Mouse (Mus musculus): ENCODE data around the gene Srgn.
A peak's percentile ranks its signal among the peaks of the same experiment; 100 is the strongest.
"Not testable (repeated sequence)": the region's sequence is repeated elsewhere in the genome, so short reads cannot be mapped to it uniquely, and the experiment has no call there.

Srgn gene

DNA sequence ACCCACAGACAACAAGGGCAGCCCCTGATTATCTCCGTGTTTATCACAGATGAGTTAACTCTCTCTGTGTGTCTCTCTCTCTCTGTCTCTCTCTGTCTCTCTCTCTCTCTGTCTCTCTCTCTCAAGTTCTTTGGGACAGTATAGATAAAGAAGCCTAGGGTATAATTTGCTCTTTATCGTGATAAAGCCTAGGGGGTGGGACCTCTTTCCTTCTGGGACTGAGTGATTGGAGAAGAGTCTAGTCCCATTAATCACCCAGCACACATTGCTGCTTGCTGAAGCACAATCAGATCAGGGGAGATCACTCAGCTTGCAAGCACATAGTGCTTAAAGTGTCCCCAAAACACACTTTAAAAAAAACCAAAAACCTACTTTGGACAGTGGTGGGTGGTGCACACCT, 6.3 kb downstream of the Srgn start:
- no peak for DNase-seq

DNA sequence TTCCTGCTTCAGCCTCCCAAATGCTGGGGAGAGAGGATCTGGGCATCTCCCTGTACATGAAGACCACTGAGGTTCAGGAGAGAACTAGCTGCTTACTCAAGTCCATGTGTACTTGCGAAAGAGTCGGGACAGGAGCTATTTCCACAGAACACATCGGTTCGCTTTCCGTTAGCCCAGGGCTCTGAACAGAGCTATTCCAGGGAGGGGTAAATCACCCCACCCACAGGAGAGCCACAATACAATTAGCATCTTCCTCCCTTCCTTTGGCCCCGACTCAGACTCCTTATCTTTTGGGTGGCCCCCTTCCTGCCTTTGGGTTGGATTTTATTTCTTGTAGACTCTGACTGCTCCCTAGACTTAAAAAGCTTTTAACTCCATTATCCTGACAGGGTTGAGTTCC, 9.7 kb downstream of the Srgn start:
- no peak for DNase-seq

DNA sequence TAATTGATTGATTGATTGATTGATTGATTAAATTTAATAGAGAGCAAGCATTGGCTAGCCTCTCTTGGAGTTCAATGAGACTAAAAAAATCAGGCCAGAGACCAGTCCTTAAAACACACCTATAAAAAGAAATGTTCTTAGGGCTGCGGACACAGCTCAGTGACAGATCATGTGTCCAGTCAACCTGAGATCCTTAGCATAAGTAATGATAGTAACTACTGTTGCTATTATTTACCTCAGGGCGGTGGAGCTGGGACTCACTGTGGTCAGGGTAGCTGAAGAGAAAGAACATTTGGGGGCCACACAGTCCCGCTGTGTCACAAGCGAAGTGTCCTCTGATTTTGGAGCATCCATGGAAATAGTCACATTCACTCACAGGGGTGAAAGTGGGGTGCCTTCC, 14.4 kb downstream of the Srgn start:
- no peak for DNase-seq

DNA sequence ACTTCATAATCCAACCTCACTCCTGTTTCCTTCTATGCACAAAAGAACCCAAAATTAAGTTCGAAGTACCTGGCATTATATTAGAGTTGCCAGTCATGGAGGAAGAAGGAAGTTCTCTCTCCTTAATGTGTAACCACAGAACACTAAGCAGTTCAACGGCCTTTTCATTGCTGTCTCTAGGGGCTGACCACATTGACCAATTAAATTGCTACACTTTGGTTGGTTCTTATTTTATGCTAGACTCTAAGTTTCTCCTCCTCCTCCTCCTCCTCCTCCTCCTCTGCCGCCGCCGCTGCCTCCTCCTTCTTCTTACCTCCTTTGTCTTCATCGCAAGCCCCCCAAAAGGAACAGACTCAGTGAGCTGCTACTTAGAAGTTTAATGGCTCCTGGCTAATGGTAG, 15.7 kb downstream of the Srgn start:
- DNase-seq = no peak

DNA sequence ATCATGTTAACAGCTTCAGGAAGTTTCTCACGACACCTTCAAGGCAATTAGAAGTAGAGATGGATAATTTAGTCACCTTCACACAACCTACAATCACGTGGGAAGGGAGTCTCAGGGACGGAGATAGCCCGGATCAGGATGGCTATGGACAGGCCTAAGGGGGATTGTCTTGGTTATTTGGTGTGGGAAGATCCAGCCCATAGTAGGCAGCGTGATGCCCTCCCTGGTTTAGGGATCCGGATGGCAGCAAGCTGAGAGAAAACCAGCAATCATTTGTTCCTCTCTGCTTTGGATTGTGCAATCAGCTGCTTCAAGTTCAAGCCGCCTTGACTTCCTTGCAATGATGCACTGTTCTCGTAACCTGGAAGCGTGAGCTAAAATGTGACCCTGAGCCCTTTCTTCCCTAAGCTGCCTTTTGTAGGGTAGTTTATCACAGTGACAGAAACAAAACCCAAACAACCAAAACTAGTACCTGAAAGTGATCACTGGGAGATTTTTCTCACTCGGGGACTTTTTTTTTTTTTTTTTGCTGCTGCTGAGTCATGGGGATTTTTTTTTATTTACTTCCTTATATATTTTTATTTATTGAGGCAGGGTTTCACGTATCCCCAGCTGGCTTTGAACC, 18.1 kb downstream of the Srgn start:
- DNase-seq = no peak

DNA sequence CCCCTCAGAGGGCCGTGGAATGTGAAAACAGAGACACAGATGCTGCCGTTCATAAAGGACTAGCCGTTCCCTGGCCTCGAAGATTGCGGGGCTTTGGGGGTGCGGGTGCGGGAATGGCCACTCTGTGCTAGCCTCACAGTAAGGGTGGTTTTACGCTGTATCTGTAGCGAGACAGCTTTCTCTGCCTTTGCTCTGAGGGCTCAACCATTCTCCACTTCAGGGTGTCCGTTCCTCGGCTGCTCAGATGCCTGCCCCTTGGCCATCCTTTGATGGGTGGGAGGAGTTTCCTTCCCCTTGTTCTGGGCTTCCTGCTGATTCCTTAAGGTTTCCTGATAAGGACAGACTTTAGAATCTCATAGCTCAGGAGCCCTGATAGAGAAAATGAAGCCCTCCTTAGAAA, 18.8 kb downstream of the Srgn start:
- no peak for DNase-seq

DNA sequence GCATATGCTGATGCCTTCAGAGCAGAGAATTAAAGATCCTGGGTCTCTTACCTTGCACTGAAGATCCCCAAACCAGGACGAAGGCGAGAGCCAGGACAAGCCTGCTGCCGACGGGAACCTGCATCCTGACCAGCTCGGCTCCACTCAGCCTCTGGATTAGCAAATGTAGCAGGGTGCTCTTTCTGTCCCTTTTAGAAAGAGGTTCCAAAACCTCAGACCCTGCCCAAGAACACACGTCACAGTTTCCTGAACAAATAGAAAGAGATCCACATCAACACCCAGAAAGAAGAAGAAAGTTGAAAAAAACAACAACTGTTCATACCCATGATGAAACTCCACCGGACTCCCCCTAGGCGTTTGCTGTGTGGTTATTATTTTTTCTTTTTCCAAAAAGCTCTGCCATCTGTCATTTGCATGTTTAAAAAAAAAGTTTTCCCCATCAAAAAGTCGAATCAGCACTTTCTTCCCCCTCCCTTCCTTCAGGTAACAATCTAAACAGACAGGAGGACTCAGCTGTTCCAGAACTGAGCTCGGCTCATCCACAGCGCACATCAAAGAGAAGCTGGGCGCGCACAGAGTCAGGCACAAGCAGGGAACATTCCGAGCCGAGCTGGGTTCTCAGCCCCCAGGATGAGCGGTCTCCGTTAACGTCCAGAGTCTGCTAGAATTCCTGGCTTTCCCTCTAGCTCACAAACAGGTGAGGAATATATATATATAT, 19.5 kb downstream of the Srgn start:
- DNase-seq = no peak

DNA sequence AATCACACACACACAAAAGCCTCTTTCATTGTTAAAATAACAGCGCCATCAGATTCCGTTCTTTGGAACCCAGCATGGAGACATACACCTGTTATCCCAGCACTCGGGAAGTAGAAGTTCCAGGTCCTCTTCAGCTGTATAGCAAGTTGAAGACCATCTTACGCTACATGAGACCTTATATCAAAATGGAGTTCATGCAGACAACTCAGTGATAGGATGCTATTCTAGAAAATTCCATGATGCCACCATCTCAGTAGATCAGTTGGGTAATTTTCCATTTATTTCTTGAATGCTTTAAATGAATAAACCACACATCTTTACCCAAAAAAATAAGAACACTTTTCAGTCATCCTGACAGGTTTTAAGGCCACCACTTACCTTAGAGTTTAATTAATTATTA, 20.2 kb downstream of the Srgn start:
- no peak for DNase-seq

DNA sequence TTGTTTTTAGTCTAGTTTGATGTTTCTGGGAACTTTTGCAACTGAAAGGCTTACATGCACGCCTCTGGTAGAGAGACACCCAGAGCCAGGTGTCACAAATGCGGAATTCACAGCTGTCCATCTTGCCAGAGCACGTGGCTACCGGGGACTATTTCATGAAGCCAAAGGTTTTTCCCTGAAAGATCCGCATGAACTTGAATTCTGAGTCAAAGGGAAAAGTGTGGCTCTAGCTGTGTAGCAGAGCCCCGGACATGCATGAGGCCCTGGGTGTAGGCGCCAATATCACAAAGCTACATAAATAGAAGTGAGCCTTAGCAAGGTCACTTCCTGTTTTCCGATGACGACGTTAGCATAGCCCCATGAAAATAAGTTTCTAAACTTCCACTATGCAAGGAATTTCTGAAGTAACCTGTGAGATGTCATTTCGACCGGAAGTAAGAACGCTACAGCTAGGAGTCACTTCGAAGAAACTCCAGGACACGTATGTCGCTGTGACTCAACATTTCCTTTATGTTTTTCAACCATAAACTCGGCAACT, 21.2 kb downstream of the Srgn start:
- no peak for DNase-seq

DNA sequence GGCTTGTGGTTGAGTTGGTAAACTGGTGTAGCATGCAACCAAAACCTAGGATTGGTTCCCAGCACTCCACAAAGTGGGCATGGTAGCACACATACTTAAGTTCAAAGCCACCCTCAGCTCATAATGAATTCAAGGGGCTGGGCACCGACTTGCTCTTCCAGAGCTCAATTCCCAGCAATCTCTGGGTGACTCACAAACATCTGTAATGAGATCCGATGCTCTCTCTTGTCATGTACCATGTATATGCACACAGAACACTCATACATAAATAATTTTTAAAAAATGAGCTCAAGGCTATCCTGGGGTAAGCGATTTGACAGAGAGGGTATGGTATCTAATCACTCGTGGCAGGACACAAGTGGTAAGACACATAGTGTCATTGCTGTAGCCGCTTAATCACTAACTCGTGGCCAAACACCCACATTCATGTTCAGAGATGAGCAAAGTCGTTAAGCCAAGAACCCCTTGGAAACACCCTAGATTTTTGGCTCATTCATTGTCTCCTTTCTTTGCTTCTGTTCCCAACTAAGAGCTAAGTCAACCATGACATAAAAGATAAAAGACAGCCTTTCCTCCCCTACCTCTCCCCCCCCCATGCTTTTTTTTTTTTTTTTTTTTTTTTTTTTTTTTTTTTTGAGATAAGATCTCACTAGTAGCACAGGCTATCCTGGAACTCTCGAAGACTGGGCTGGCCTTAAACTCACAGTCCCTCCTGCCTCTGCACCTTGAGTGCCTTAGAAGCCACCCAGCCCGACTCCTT, 21.8 kb downstream of the Srgn start:
- DNase-seq = no peak

DNA sequence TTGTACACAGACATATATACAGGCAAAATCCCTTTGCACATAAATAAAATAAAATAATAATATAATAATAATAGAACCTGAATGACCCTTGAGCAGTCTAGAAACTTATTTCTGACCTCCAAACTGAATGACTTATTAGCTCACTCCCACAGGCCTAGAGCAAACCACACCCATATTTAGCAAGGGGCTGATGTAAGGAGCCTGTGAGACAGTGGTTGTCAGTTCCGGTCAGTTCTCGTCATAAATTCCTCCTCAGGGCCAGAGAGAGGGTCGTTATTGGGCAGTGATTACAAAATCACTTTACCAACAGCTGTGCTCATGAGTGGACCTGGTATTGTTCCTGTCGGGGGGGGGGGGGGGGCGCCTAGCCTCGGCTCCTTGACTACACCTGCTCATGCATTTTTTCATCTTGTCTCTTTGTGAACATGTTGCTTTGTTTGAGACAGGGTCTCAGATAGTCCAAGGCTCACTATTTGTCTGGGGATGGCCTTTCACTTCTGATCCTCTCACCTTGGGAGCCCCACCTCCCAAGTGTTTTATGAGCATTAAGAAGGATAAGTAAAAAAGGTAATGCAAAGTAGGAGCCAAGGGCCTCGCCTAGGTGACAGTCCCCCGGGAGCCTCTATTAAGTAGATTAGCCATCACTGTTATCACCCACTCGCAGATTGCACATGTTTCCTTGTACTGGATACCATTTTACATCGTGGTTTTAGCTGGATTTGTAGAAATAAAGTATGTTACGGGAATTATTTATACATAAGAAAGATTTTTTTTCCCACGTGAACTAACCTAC, 23.2 kb downstream of the Srgn start:
- no peak for DNase-seq

DNA sequence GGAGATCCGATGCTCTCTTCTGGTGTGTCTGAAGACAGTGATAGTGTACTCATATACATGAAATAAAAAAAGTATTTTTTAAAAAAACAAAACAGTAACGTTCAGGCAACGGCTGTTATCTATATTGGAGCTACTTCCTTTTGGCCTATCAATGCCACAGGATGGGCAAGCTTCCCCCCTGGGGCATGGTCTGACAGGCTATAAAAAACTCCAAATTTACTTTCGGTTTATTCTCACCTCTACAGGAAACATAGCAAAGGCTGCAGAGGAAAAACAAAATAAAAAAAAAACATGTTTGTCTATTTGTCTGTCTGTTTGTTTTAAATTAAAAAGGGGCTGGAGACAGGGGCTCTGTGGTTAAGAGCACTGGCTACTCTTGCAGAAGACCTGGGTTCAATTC, 23.9 kb downstream of the Srgn start:
- no peak for DNase-seq

DNA sequence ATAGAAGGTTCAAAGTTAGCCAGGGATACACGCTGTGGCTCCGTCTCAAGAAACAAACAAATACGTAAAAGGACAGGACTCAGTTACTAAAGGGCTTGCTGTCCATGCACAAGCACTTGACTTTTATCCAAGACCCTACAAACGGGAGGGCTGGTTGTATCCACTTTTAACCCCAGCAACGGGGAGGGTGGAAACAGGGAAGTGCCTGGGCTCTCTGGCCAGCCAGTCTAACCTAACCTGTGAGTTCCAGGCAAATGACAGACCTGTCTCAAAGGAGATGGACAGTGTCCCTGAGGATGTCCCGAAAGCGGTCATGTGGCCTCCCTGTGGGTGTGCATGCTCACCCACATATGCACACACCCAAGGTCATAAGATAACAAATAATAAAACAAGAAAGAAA, 25.3 kb downstream of the Srgn start:
- DNase-seq = no peak

DNA sequence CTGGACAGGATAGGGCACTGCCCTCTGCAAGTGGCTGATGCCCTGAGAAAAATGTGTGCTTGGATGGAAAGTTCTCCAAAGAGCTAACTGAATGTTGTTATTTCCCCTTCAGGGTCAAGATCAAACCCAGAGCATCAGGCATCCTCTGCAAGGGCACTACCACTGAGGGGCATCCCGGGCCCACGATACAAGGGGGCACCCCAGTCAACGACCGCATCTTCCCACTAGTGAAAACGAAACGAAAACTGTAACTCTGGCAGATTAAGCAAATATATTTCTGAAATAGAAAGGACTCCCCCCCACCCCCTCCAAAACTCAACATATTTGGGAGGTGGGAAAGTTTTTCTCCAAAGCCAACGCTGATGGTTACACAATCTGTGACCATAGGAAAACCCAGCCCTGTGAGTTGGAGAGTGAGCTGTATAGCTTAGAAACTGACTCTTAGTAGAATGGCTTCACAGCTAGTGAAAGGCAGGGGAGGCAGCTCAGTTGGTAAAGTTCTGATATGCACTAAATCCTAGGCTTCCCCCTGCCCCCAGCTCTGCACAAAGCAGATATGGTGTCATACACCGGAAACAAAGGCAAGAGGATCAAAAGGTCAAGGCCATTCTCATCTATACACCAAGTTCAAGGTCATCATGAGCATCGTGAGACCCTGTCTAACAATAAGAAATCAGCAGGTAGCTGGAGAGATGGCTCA, 26.2 kb downstream of the Srgn start:
- DNase-seq = no peak

DNA sequence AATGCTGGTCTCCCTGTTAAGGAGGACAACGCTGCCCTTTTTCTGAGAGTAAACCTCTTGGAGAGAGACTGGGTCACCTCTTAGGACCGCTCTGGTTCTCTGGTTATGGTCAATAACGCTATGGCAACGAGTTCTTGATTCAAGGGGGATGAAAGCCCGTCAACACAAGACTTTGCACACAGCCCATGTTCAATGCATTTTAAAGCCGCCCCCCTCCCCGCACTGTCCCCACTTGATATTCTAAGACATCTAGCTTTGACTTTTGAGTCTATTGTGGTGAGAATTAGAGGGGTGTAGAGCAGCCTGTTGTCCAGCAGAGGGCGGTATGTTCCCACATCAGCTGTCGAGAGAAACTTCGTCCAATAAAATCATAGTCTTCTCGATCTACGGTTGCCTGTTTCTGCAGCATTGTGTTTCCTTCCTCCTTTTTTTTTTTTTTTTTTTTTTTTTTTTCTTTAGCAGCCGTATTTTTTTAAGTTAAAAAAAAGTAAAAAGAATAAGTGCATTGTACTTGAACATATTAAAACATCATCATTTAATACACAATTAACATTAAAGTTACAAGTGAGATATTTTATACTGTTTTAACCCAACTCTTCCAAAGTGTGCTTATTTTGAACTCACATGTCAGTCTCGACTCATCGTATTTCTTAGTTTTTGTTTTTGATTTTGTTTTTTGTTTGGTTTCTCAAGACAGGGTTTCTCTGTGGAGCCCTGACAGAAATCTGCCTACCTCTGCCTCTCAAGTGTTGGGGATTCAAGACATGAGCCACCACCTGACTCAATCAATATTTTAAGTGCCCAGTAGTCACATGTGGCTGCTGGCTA, 26.9 kb downstream of the Srgn start:
- peak; percentile 34 to 57 for DNase-seq

DNA sequence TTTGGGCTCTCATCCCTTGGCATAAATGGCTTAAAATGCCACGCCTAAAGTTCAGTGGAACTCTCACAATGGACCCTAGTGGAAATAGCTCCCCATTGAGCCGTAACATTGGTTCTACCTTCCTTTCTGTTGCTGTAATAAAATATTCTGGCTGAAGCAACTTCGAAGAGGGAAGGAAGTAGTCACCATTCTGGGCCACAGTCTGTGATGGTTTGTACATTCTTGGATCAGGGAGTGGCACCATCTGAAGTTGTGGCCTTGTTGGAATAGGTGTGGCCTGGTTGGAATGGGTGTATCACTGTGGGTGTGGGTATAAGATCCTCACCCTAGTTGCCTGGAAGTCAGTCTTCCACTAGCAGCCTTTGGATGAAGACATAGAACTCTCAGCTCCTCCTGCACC, 35.6 kb downstream of the Srgn start:
- not testable (repeated sequence) for DNase-seq

DNA sequence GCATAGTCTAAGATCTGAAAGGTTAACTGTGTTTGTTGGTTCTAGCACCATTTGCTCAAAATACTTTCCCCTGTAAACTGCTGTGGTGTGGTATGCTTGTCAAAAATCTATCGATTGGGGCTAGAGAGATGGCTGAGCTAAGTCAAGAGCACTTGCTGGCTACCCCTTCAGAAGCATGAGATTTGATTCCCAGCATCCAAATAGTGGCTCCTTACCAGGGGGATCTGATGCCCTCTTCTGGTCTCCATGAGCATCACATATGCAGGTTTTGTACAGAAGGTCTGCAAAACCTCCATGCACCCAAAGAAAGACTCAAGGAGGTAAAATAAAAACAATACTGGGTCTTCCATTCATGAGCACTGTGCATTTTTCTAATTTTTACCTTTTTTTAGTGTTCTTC, 39.0 kb downstream of the Srgn start:
- DNase-seq = peak; percentile 46 to 53

DNA sequence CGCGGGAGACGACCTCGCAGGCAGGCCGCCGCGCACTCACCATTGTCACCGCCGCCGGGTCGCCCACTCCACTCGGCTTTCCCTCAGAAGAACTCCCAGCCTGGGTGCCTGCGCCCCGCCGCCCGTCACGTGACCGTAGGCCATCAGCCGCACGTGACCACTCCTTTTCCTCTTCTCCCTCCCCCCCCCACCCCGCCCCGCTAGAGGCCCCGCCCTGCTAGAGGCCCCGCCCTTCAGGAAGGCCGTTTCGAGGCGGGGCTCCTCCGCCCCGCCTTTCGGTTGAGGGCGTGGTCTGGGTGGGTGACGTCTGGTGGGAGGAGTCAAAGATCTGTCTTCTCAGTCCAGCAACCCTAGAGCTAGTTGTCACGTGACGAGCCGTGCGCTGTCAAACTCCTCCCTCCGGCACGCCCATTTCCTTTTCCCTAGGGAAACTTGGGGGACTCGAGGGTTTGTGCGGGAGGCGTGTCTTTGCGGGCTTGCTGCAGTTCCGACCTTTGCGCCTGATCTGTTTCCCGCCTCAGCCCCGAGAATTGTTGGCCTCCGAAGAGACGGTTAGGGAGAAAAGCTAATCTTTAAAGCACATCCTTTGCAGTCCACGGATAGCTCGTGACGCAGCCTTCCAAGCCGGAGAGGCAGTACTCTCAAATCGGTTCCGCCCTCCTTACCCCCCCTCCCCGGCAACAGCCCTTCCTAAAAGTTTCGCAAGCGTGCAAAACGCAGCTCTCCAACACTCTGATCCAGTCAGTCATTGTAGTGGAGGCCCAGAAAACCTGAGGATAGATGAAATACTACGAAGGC, 40.4 kb downstream of the Srgn start, which contains the start of gene Vps26a:
TSS of gene Vps26a (minus strand) at position 188 of the 798 bp plus-strand sequence.
- peak; percentile 95 to 96 for DNase-seq

DNA sequence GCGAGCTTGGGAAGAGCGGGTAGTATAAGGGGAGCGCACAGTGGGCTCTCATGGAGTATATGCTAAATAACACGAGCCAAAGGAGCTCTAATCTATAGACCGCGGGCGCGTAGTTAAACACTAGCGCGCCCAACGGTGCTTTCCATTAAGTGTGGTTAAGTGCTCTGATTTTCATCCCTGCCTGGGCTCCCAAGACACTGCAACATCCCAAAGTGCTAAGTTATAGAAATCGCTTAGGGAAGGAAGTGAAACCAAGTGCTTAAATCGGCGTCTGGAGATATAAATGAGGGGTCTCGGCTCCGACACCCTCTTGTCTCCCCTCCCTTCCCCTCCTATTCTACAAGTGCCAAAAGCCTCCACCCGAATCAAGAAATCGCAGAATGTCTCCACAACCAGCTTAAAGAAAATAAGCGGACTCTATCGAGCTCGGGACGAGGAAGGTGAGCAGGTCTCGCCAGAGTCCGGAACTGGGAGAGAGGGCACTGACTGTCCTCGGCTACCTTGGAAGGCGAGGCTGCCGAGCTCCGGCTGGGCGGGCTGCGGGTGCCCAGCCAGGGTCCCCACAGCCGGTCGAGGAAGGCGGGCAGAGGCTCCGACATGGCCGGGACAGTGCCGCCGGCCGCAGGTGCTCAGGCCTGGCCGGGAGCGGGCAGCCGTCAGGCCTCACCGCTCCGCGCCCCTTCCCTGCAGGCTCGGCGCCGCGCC, 41.2 kb downstream of the Srgn start:
- no peak for DNase-seq
